Mouse (Mus musculus) c-Kit-positive CD71-positive TER-119-positive erythroid progenitor cells, embryonic 14.5 days (primary cell): ENCODE data around the gene Chil4.
"Not testable (repeated sequence)": the region's sequence is repeated elsewhere in the genome, so short reads cannot be mapped to it uniquely, and the experiment has no call there.

Experiments used
- DNase-seq: peaks from one replicate; pipeline ENCODE4 v3.0.0-alpha.2; 2013; ENCODE audit warnings: low spot score

Gene Chil4

GRCm38 (mm10) chr3:106219407-106219806, at the start of gene Chil4:
Gene Chil4 (minus strand): TSS chr3:106219507.
- DNase-seq, result no peak

- no peak for DNase-seq
Observed at GRCm38 (mm10) chr3:106265854-106266253, 46.5 kb upstream of the Chil4 start.

GRCm38 (mm10) chr3:106264854-106265253, 45.5 kb upstream of the Chil4 start:
- DNase-seq, result no peak

- DNase-seq, result not testable (repeated sequence)
Observed at GRCm38 (mm10) chr3:106257076-106257475, 37.8 kb upstream of the Chil4 start.

GRCm38 (mm10) chr3:106252719-106253118, 33.4 kb upstream of the Chil4 start:
- DNase-seq, result no peak

- DNase-seq, result not testable (repeated sequence)
Observed at GRCm38 (mm10) chr3:106250763-106251399, 31.6 kb upstream of the Chil4 start.

- DNase-seq, result not testable (repeated sequence)
Observed at GRCm38 (mm10) chr3:106247369-106247768, 28.1 kb upstream of the Chil4 start.

GRCm38 (mm10) chr3:106240210-106240609, 20.9 kb upstream of the Chil4 start:
- DNase-seq, result not testable (repeated sequence)

- DNase-seq, result no peak
Observed at GRCm38 (mm10) chr3:106239196-106239791, 20.0 kb upstream of the Chil4 start.

- not testable (repeated sequence) for DNase-seq
Observed at GRCm38 (mm10) chr3:106223391-106223790, 4.1 kb upstream of the Chil4 start.

- no peak for DNase-seq
Observed at GRCm38 (mm10) chr3:106221625-106222265, 2.4 kb upstream of the Chil4 start.

GRCm38 (mm10) chr3:106218284-106218954, 888 bp downstream of the Chil4 start:
- not testable (repeated sequence) for DNase-seq

GRCm38 (mm10) chr3:106198030-106198429, 21.3 kb downstream of the Chil4 start:
- not testable (repeated sequence) for DNase-seq

- not testable (repeated sequence) for DNase-seq
Observed at GRCm38 (mm10) chr3:106197246-106197645, 22.1 kb downstream of the Chil4 start.

GRCm38 (mm10) chr3:106196276-106196675, 23.0 kb downstream of the Chil4 start:
- DNase-seq, result no peak

GRCm38 (mm10) chr3:106195486-106195885, 23.8 kb downstream of the Chil4 start:
- DNase-seq, result no peak

- DNase-seq, result no peak
Observed at GRCm38 (mm10) chr3:106187991-106188390, 31.3 kb downstream of the Chil4 start.

GRCm38 (mm10) chr3:106177509-106178189, 41.7 kb downstream of the Chil4 start:
- DNase-seq, result no peak

- not testable (repeated sequence) for DNase-seq
Observed at GRCm38 (mm10) chr3:106174971-106175370, 44.3 kb downstream of the Chil4 start.

- DNase-seq, result not testable (repeated sequence)
Observed at GRCm38 (mm10) chr3:106172506-106172905, 46.8 kb downstream of the Chil4 start.

GRCm38 (mm10) chr3:106171135-106171731, 48.1 kb downstream of the Chil4 start:
- DNase-seq, result no peak
